Mouse (Mus musculus): ENCODE results near the gene Zranb2.

DNA sequence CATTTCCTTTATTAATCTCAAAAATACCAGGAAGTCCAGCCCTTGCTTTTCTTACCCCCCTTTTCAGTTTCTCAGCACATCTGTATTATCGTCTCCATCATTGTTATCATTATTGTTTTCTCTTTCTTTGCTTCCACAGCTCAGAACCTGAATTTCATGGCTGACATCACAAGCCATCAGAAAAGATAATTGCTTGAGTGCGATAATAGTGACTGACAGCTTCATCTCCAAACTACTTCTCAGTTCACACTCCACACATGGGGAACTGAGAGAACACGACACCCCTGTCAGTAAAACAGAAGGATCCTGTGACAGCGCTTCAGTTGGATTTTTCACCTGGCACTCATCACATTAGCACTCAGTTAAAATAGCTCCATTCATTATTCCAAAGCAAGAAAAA is 41.9 kb upstream of the Zranb2 start:
- TF ChIP-seq POLR2A (IDR thresholded peaks at IDR 0.05; ENCODE audit: insufficient read length, low read depth) (no peak), MYOG (IDR thresholded peaks at IDR 0.05; ENCODE audit: control insufficient read depth in 1 of 3, insufficient read depth in 1 of 3, insufficient read length in 2 of 3, low read depth in 2 of 3) (no peak), SRF (IDR thresholded peaks at IDR 0.05; ENCODE audit: control insufficient read depth, insufficient read length, low read depth) (no peak), MAX (IDR thresholded peaks at IDR 0.05; ENCODE audit: low read depth) (no peak), TCF12 (IDR thresholded peaks at IDR 0.05; ENCODE audit: insufficient read depth, poor library complexity, severe bottlenecking) (no peak)
